Mouse (Mus musculus): ENCODE results near the gene Il1rapl2. TPM values are rescaled to one million over a fixed set of nuclear protein-coding genes. Genes with fewer than 3 reads are reported as not detected.

The Il1rapl2 gene
- polyA plus RNA-seq (2015; fragmentation: Illumina TruSeq; extraction: RNeasy Lipid Tissue Mini Kit (QIAGEN cat#74804); ENCODE audit: low read depth, low replicate concordance): 3.3 TPM

GRCm38 (mm10) chrX:137570321-137571195, at the start of gene Il1rapl2:
TSS of gene Il1rapl2 (plus strand) at chrX:137570608.

GRCm38 (mm10) chrX:138209480-138209879, 639.1 kb downstream of the Il1rapl2 start, which contains the start of gene Tex13a:
TSS of gene Tex13a (minus strand) at chrX:138209580.

Measured in brain, adult 10 weeks (tissue).